Mouse (Mus musculus) limb, embryonic 11.5 days (tissue): Measurements from ENCODE around the gene Ccdc182. TPM values are rescaled to one million over a fixed set of nuclear protein-coding genes. Genes with fewer than 3 reads are reported as not detected.

Source experiments
- ATAC-seq: fragments of 200-750 bp; cut with Nextera tagmentation; 2 replicates; pipeline ENCODE4 v1.8.0; 2017; ENCODE audit warnings: low read depth; ENCODE audit not compliant: insufficient number of reproducible peaks, low FRiP score, low TSS enrichment
- DNase-seq: peaks from one replicate; pipeline ENCODE4 v3.0.0-alpha.2; 2015; ENCODE audit warnings: low spot score
- H3K27ac ChIP-seq: fragments of 300-500 bp; sonication (generic); replicated peaks from 2 replicates; pipeline ENCODE4 v1.5.1; 2014; ENCODE audit warnings: low read depth, mild to moderate bottlenecking, low read length
- H3K27me3 ChIP-seq: fragments of 300-500 bp; sonication (generic); 2 replicates; pipeline ENCODE4 v1.6.1; 2014; ENCODE audit warnings: mild to moderate bottlenecking, low read length, mixed read lengths; ENCODE audit not compliant: control insufficient read depth, insufficient read depth
- H3K36me3 ChIP-seq: fragments of 300-500 bp; sonication (generic); 2 replicates; pipeline ENCODE4 v1.6.1; 2014; ENCODE audit warnings: mild to moderate bottlenecking, low read length, moderate library complexity, mixed read lengths; ENCODE audit not compliant: control insufficient read depth, insufficient read depth
- H3K4me1 ChIP-seq: fragments of 300-500 bp; sonication (generic); 2 replicates; pipeline ENCODE4 v1.6.1; 2014; ENCODE audit warnings: low read length, mixed read lengths; ENCODE audit not compliant: control insufficient read depth, insufficient read depth
- H3K4me2 ChIP-seq: fragments of 300-500 bp; sonication (generic); 2 replicates; pipeline ENCODE4 v1.6.1; 2014; ENCODE audit warnings: low read depth, mild to moderate bottlenecking, moderate library complexity; ENCODE audit not compliant: severe bottlenecking
- H3K4me3 ChIP-seq: fragments of 300-500 bp; sonication (generic); 2 replicates; pipeline ENCODE4 v1.5.1; 2014; ENCODE audit warnings: low read depth, low read length
- H3K9ac ChIP-seq: fragments of 300-500 bp; sonication (generic); 2 replicates; pipeline ENCODE4 v1.6.1; 2014; ENCODE audit warnings: mild to moderate bottlenecking, low read length
- H3K9me3 ChIP-seq: fragments of 300-500 bp; sonication (generic); 2 replicates; pipeline ENCODE4 v1.6.1; 2016; ENCODE audit warnings: low read length; ENCODE audit not compliant: control insufficient read depth
- WGBS: fragments of 180-500 bp; shearing (Covaris S2); extraction: QIAGEN DNeasy Blood & Tissue Kit; methylation state at CpG from one replicate; pipeline ENCODE4 v1.1.7; 2014; 5-methylcytosine and 5-hydroxymethylcytosine counted together
- polyA plus RNA-seq: library from polyadenylated mRNA; unstranded; fragments of >200 nt; fragmentation: Nextera tagmentation; extraction: Ambion mirVana; gene quantifications from 2 replicates; pipeline ENCODE4 v1.2.1, GENCODE M21; 2014

The Ccdc182 gene
- polyA plus RNA-seq, 1 experiment from 2014 or later = 0.12 TPM

GRCm38 (mm10) chr11:88305759-88306158 lies 11.9 kb downstream of the Ccdc182 start:
- no peaks in the 10 kb centered on the region for H3K27me3 ChIP-seq
- no peaks in the 10 kb centered on the region for H3K36me3 ChIP-seq
- H3K4me3 ChIP-seq = no peak overlapping the region
- no peaks in the 10 kb centered on the region for H3K9me3 ChIP-seq
- H3K4me1 ChIP-seq = peaks cover 7% of the 10 kb centered on the region; the same call in 1 of the 2 replicates
- H3K9ac ChIP-seq = no peak overlapping the region
- DNase-seq = no peak
- no peak for ATAC-seq
- no peak overlapping the region for H3K4me2 ChIP-seq
- H3K27ac ChIP-seq = no peak overlapping the region
- 88% methylated on average over 6 of the region's 6 CpGs for WGBS

DNA sequence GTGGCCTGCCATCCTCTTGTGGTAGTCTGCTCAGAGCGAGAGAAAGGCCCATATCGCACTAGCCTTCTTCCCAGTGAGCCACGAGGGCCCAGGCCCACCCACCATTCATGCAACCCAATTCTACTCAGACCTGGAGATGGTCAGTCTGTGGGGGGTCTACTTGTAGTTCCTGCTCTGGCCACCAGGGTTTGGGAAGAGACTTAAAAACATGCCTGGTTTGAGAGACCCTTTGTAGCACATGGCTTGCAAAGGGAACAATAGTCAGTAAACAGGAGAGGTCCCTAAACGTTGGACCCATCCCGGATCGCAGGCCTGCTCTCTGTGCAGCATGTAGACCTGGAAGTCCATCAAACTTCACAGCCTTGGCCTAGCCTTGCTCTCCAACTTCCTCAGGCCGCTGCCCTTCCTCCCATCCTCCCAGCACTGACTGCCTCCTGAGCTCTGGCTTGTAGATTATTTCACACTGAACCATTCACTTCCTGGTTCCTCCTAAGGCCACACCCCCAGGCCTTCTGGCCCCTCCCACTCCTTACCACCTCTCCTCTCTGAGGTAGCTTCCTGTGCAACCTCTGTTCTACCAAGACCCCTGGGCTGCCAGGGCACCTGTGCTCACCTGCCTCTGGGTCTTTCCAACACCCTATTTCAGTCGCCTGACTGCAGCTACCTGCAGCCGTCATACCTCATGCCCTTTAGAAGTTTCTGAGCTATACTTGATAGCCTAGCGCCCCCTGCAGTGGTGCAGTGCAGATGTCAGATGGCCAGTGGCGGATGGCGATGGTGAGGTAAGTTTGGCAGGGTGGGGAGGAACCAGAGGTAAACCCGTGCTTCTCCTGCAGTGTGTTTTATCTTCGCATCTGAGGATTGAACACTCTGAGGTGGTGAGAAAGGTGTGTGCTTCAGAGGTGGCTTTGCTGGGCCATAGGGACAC lies 14.0 kb downstream of the Ccdc182 start:
- H3K27ac ChIP-seq = no peak overlapping the region
- ATAC-seq = no peak; the same call in 1 of the 2 replicates
- no peak overlapping the region for H3K4me3 ChIP-seq
- H3K9me3 ChIP-seq = no peaks in the 10 kb centered on the region
- 81% methylated on average over 14 of the region's 14 CpGs for WGBS
- no peaks in the 10 kb centered on the region for H3K27me3 ChIP-seq
- H3K9ac ChIP-seq = no peak overlapping the region
- no peak overlapping the region for H3K4me2 ChIP-seq
- no peaks in the 10 kb centered on the region for H3K36me3 ChIP-seq
- H3K4me1 ChIP-seq = peaks cover 7% of the 10 kb centered on the region; the same call in 1 of the 2 replicates
- DNase-seq = no peak

DNA sequence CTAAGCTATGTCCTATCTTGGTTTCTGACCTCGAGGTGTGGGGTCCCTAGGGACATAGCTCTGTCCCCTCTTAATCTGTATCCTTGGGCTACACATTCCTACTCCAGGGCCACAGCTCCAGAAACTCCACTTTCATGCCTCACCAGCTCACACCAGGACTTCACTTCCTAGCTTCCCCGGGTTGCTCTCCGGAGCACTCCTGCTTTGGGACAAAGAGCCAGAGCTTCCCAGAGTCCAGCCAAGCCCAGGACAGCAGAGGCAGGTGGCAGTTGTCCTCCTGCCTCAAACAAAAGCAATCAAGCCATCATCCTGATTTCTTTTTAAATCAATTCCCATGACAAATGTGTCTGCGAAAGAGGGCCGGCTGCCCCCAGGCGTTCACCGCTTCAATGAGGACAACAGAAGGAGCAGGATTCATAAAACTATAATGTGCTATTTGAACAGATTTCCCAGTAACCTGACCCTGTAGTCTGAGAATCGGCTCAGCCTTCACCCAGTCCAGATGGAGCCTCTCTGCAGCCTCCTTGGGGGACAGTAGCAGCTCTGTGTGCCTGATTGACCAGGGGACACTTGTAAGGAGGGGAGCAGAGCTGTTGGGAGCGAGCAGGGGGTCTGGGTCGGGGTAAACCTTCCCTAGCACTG lies 15.3 kb downstream of the Ccdc182 start:
- Histone ChIP-seq H3K4me3 (no peak overlapping the region), H3K4me2 (no peak overlapping the region), H3K9ac (no peak overlapping the region), H3K27ac (no peak overlapping the region), H3K9me3 (no peaks in the 10 kb centered on the region), H3K27me3 (no peaks in the 10 kb centered on the region), H3K36me3 (no peaks in the 10 kb centered on the region), H3K4me1 (peaks cover 7% of the 10 kb centered on the region; the same call in 1 of the 2 replicates)
- no peak for DNase-seq
- no peak for ATAC-seq
- 68% methylated on average over 10 of the region's 10 CpGs for WGBS

DNA sequence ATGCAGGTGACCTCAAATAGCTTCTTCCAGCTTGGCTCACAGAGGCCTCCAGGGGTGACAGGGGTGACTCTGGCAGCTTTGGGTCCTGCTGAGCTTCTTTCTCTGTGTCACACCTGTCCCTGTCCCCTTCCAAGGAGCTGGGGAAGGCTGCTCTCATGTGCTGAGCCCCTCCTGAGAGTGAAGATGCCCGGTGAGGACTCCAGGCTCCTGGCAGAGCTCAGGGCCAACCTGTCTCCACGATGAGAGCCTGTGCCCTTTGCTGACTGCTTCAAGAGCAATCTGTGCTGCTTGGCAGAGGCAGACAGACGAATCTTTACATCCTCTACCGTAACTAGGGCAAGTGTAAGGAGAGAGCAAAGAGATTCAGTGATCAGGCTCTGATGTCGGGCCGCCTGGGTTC lies 16.9 kb downstream of the Ccdc182 start:
- Histone ChIP-seq H3K27ac (no peak overlapping the region), H3K4me1 (peaks cover 7% of the 10 kb centered on the region; the same call in 1 of the 2 replicates), H3K36me3 (no peaks in the 10 kb centered on the region), H3K9me3 (no peaks in the 10 kb centered on the region), H3K9ac (no peak overlapping the region), H3K27me3 (no peaks in the 10 kb centered on the region), H3K4me3 (no peak overlapping the region), H3K4me2 (no peak overlapping the region)
- DNase-seq (no peak), ATAC-seq (no peak)
- WGBS = 55% methylated on average over 6 of the region's 6 CpGs

DNA sequence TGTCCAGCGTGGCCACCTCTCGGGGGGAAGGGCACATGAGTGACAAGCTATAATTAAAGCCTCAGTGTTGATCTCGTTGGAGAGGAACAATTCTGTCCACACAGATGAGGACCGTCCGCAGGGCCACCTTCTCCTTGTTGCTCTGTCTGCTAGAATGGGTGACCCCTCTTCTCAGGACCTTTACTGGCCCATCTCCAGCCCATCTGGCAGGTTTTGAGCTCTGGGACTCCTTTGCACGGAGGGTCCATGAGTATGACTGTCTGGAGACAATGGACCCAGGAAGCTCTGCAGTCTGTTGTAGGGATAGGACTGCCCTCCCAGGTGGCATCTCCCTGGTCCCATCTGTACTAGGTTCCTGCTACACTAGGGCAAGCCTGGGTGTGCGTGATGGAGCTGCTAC lies 17.7 kb downstream of the Ccdc182 start:
- Histone ChIP-seq H3K36me3 (no peaks in the 10 kb centered on the region), H3K4me3 (no peak overlapping the region), H3K9me3 (no peaks in the 10 kb centered on the region), H3K4me2 (no peak overlapping the region), H3K4me1 (peaks cover 7% of the 10 kb centered on the region; the same call in 1 of the 2 replicates), H3K27me3 (no peaks in the 10 kb centered on the region), H3K27ac (no peak overlapping the region), H3K9ac (no peak overlapping the region)
- WGBS = 75% methylated on average over 7 of the region's 7 CpGs
- DNase-seq = no peak
- no peak for ATAC-seq

DNA sequence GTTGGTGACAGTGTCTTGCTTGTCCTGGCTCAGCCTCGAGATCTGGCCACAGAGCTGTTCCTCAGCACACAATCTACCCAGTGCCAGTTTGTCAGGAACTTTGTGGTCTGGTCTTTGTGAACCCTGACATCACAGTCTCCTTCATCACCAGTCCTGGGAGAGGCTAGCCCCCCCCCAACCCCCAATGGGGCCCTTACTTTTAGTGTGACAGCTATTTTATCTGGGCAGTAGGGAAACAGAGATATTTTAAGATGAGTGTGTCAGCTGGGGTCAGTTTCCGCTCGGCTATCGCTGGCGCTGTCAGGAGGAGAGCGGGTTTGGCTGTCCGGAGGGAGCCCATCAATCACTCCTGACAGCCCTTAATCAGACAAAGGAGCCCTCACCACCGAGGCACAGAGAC lies 19.7 kb downstream of the Ccdc182 start:
- Histone ChIP-seq H3K9me3 (no peaks in the 10 kb centered on the region), H3K27me3 (no peaks in the 10 kb centered on the region; the same call in 1 of the 2 replicates), H3K36me3 (no peaks in the 10 kb centered on the region), H3K4me1 (peaks cover 7% of the 10 kb centered on the region; the same call in 1 of the 2 replicates), H3K27ac (no peak overlapping the region), H3K4me3 (no peak overlapping the region), H3K4me2 (no peak overlapping the region), H3K9ac (no peak overlapping the region)
- 12% methylated on average over 8 of the region's 8 CpGs for WGBS
- ATAC-seq (no peak), DNase-seq (no peak)

GRCm38 (mm10) chr11:88314471-88314870 lies 20.6 kb downstream of the Ccdc182 start:
- no peaks in the 10 kb centered on the region; the same call in 1 of the 2 replicates for H3K27me3 ChIP-seq
- H3K27ac ChIP-seq = no peak overlapping the region
- peaks cover 6% of the 10 kb centered on the region; the same call in 1 of the 2 replicates for H3K4me1 ChIP-seq
- H3K36me3 ChIP-seq = no peaks in the 10 kb centered on the region
- H3K4me3 ChIP-seq = no peak overlapping the region
- 63% methylated on average over 6 of the region's 6 CpGs for WGBS
- DNase-seq (no peak), ATAC-seq (no peak)
- no peak overlapping the region for H3K9ac ChIP-seq
- H3K4me2 ChIP-seq = no peak overlapping the region
- H3K9me3 ChIP-seq = no peaks in the 10 kb centered on the region

DNA sequence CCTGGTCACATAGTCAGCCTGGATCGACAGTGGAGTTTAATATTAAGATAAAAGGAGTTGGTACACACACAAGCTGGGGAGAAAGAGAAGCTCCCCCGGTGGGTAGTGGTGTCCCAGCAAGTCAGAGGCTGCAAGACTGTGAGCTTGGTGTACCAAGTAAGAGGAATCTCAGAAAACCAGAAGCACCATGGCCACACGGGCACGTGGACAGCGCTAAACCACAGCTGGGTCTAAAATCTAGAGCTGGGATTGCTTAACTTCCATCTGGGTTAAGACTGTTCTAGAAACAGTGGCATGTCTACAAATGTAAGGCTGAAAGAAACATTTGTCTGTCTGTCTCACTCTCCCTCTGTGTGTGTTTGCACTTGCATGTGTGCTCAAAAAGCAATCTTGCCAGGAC lies 21.5 kb downstream of the Ccdc182 start:
- Histone ChIP-seq H3K9ac (no peak overlapping the region), H3K4me1 (no peaks in the 10 kb centered on the region; the same call in 1 of the 2 replicates), H3K4me2 (no peak overlapping the region), H3K9me3 (no peaks in the 10 kb centered on the region), H3K4me3 (no peak overlapping the region), H3K27me3 (no peaks in the 10 kb centered on the region; the same call in 1 of the 2 replicates), H3K36me3 (no peaks in the 10 kb centered on the region), H3K27ac (no peak overlapping the region)
- no peak for DNase-seq
- ATAC-seq = no peak
- WGBS = 88% methylated on average over 5 of the region's 5 CpGs
